In the genomic region with DNA sequence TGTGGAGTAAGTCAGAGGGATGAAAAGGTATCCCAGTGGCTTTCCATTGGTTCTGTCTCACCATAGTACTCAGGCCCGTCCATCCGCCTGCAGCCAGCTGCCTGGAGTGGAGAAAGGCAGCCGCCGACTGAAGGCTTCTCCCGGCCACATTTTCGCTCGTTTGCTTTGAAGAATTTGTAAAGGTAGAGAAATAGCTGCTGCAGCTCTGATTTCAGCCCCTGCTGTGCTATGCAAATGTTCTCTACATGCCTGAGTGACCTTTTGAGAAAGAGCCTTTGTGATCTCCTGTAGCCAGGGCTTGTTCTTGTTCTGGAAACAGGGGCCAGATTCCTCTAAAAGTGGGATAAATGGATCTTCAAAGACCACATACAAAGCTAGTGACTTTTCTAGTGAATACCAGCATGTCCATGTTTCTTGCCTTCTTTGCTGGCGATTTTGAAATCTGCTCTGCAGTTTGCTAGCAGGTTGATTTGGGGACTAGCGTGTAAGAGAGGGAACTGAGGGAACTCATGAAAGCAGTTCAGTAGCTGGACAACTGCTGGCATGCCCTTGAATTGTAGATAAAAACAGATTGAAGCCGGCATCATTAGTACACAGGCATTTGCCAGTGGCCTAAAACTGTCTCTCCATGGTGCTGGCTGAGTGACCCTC, we compare ENCODE assay signal across 10 mouse cellular contexts. TPM values are rescaled to one million over a fixed set of nuclear protein-coding genes. Genes with fewer than 3 reads are reported as not detected.
DNase-seq lines count a peak whose midpoint lies in the region; TF ChIP-seq lines count a peak whose summit lies in the region.
"Had no signal": no experiment of that assay in that cellular context is flagged by ENCODE, and none has a peak within 500 bp of the region (broad histone marks: within the 10 kb centered on the region; RNA-seq: fewer than 3 reads in every experiment).

No protein-coding gene starts in this region.

- H3K4me3 ChIP-seq in layer of hippocampus, adult 2 months: peak overlapping the region; percentile 38
- H3K4me3 ChIP-seq: erythroblast, embryonic 14.5 days had no signal

- H3K27ac ChIP-seq in layer of hippocampus, adult 2 months: peak overlapping the region; percentile 72

- TF ChIP-seq CTCF in layer of hippocampus, adult 2 months (conservative IDR thresholded peaks at IDR 0.05): no peak

- DNase-seq in layer of hippocampus, adult 2 months (ENCODE audit: low spot score in 2 of 2): no peak
- no peak for DNase-seq in layer of hippocampus, adult 9-10 months (ENCODE audit: low spot score)
- DNase-seq in embryo, embryonic 11 days: peak; percentile 67
- peak; percentile 4 to 15 for DNase-seq in kidney, adult 8-10 months
- peak; percentile 68 for DNase-seq in retina, embryonic 14.5 days (ENCODE audit: low spot score)
- no peak for DNase-seq in MN1 (ENCODE audit: low spot score)
- no peak for DNase-seq in gastrocnemius, adult 18-20 months (ENCODE audit: low spot score)
- no peak for DNase-seq in urinary bladder, postnatal 14 days (ENCODE audit: low spot score)

RNA-seq across cellular contexts. Expression of a gene that starts 4.9 kb away (rescaled TPM):
- total RNA-seq in layer of hippocampus, adult 2 months (2021): 10 to 100 TPM; 69.1 to 79.4 TPM
- total RNA-seq in gastrocnemius, adult 18-20 months (2021): 1 to 10 TPM; 7.7 to 8.4 TPM

RNA-seq across cellular contexts. Expression of a gene that starts 40.3 kb away (rescaled TPM):
- not detected for total RNA-seq in layer of hippocampus, adult 2 months (2021)
- total RNA-seq in gastrocnemius, adult 18-20 months (2021): under 1 TPM; 0.64 to 0.69 TPM
- total RNA-seq: MEL had no signal

RNA-seq across cellular contexts. Expression of a gene that starts 46.0 kb away (rescaled TPM):
- total RNA-seq in layer of hippocampus, adult 2 months (2021): 100 to 1,000 TPM; 176 to 185 TPM
- total RNA-seq in gastrocnemius, adult 18-20 months (2021): 100 to 1,000 TPM; 272 to 299 TPM

Comparison
In these comparisons a context has a peak if more than half of its experiments do, and no peak if none do; other contexts are left out.
1. DNase-seq: peak in embryo, embryonic 11 days (single experiment), kidney, adult 8-10 months (2 of 2) and retina, embryonic 14.5 days (single experiment); none in layer of hippocampus, adult 2 months (0 of 2), layer of hippocampus, adult 9-10 months (single experiment), MN1 (single experiment), gastrocnemius, adult 18-20 months (single experiment) and urinary bladder, postnatal 14 days (single experiment).
2. RNA of a gene that starts 4.9 kb away (total RNA-seq): 69.1 to 79.4 TPM in layer of hippocampus, adult 2 months; 7.7 to 8.4 TPM in gastrocnemius, adult 18-20 months; every median in the first group is over 4 times any median in the second.